Mouse (Mus musculus) heart, adult 2 months (tissue): ENCODE results near the gene Vps13c. TPM values are rescaled to one million over a fixed set of nuclear protein-coding genes. Genes with fewer than 3 reads are reported as not detected.

Experiments used
- DNase-seq, 2 experiments: peaks; one replicate each; pipeline ENCODE4 v3.0.0; 2021
- H3K27ac ChIP-seq: fragments of 200-600 bp; 2 replicates; pipeline ENCODE4 v1.8.1; 2022
- H3K27me3 ChIP-seq: fragments of 200-500 bp; 2 replicates; pipeline ENCODE4 v1.6.1; 2012; ENCODE audit warnings: mild to moderate bottlenecking, low read length, inconsistent platforms, mixed read lengths; ENCODE audit not compliant: control insufficient read depth, insufficient read depth
- H3K36me3 ChIP-seq: fragments of 200-500 bp; 2 replicates; pipeline ENCODE4 v1.6.1; 2012; ENCODE audit warnings: low read length, inconsistent platforms; ENCODE audit not compliant: control insufficient read depth, insufficient read depth
- H3K4me1 ChIP-seq: fragments of 200-500 bp; 2 replicates; pipeline ENCODE4 v1.6.1; 2011; ENCODE audit warnings: low read length; ENCODE audit not compliant: control insufficient read depth, insufficient read depth
- H3K4me3 ChIP-seq: fragments of 200-600 bp; 2 replicates; pipeline ENCODE4 v1.8.1; 2022
- H3K79me2 ChIP-seq: fragments of 200-500 bp; replicated peaks from 2 replicates; pipeline ENCODE4 v1.6.1; 2012; ENCODE audit warnings: mild to moderate bottlenecking, inconsistent platforms, low read length, moderate library complexity, mixed read lengths; ENCODE audit not compliant: control insufficient read depth, insufficient read depth
- H3K9ac ChIP-seq: fragments of 200-500 bp; 2 replicates; pipeline ENCODE4 v1.6.1; 2012; ENCODE audit warnings: low read depth, mild to moderate bottlenecking, control low read depth, inconsistent platforms, low read length, mixed read lengths
- CTCF ChIP-seq: fragments of 200-600 bp; IDR thresholded peaks from 2 replicates; pipeline ENCODE4 v1.8.1; 2022; ENCODE audit warnings: antibody characterized with exemption, mild to moderate bottlenecking, moderate library complexity
- EP300 ChIP-seq: fragments of 200-500 bp; IDR thresholded peaks from 2 replicates; pipeline ENCODE4 v1.6.1; 2011; ENCODE audit warnings: low read depth, low read length, control low read depth; ENCODE audit not compliant: insufficient read depth
- POLR2A ChIP-seq: fragments of 200-500 bp; IDR thresholded peaks from 2 replicates; pipeline ENCODE4 v1.6.1; 2011; ENCODE audit warnings: mild to moderate bottlenecking, low read depth, low read length, control low read depth; ENCODE audit not compliant: insufficient read depth
- WGBS: fragments of 180-500 bp; shearing (Covaris S2); methylation state at CpG from one replicate; pipeline ENCODE4 v1.1.7; 2018; 5-methylcytosine and 5-hydroxymethylcytosine counted together
- intact Hi-C: fragments of 180-260 bp; cut with DNase I; formaldehyde crosslinking; loops from one replicate; pipeline ENCODE4 v1.15.1; 2025
- polyA plus RNA-seq: library from polyadenylated mRNA; depleted of rRNA; stranded (reverse); fragments of >200 nt; gene quantifications from 2 replicates; pipeline ENCODE4 v1.2.3, GENCODE M21; 2012
- total RNA-seq, 2 experiments: library from RNA; stranded (reverse); gene quantifications; 2 replicates each; pipeline ENCODE4 v1.2.3; 2021

The Vps13c gene
- total and polyA plus RNA-seq, 3 experiments = 6.5 to 51.1 (median 41.1) TPM

- Histone ChIP-seq H3K79me2 (no peaks in the 10 kb centered on the region), H3K4me3 (no peak overlapping the region), H3K27me3 (no peaks in the 10 kb centered on the region), H3K9ac (no peak overlapping the region), H3K36me3 (no peaks in the 10 kb centered on the region; the same call in none of the 2 replicates), H3K27ac (no peak overlapping the region), H3K4me1 (no peaks in the 10 kb centered on the region)
- WGBS = 89% methylated on average over 7 of the region's 7 CpGs
- DNase-seq = no peak
- no peak for TF ChIP-seq CTCF
- TF ChIP-seq POLR2A = no peak
- TF ChIP-seq EP300 = no peak
- intact Hi-C loops = no loop called here
Measured at GRCm38 (mm10) chr9:67930629-67931028, 90.4 kb downstream of the Vps13c start.

GRCm38 (mm10) chr9:67937286-67937685, 97.1 kb downstream of the Vps13c start:
- H3K36me3 ChIP-seq = peaks cover 2% of the 10 kb centered on the region
- no peak overlapping the region for H3K9ac ChIP-seq
- WGBS = 89% methylated on average over 2 of the region's 2 CpGs
- no peak for DNase-seq
- no peaks in the 10 kb centered on the region for H3K27me3 ChIP-seq
- no peak overlapping the region for H3K4me3 ChIP-seq
- no peak overlapping the region for H3K27ac ChIP-seq
- TF ChIP-seq POLR2A (no peak), EP300 (no peak), CTCF (no peak)
- H3K4me1 ChIP-seq = no peaks in the 10 kb centered on the region
- no peaks in the 10 kb centered on the region for H3K79me2 ChIP-seq
- intact Hi-C loops = no loop called here

- Histone ChIP-seq H3K4me3 (no peak overlapping the region), H3K4me1 (no peaks in the 10 kb centered on the region), H3K9ac (no peak overlapping the region), H3K27me3 (no peaks in the 10 kb centered on the region), H3K36me3 (no peaks in the 10 kb centered on the region), H3K79me2 (no peaks in the 10 kb centered on the region), H3K27ac (no peak overlapping the region)
- 85% methylated on average over 7 of the region's 7 CpGs for WGBS
- DNase-seq = no peak
- intact Hi-C loops = no loop called here
- TF ChIP-seq POLR2A (no peak), CTCF (no peak), EP300 (no peak)
Measured at GRCm38 (mm10) chr9:67955466-67956010, 115.3 kb downstream of the Vps13c start.

- Histone ChIP-seq H3K79me2 (no peaks in the 10 kb centered on the region), H3K4me3 (no peak overlapping the region), H3K9ac (no peak overlapping the region), H3K27ac (no peak overlapping the region), H3K4me1 (no peaks in the 10 kb centered on the region), H3K36me3 (no peaks in the 10 kb centered on the region), H3K27me3 (no peaks in the 10 kb centered on the region)
- intact Hi-C loops = no loop called here
- no peak for DNase-seq
- 97% methylated on average over 5 of the region's 5 CpGs for WGBS
- no peak for TF ChIP-seq EP300
- no peak for TF ChIP-seq CTCF
- no peak for TF ChIP-seq POLR2A
Measured at GRCm38 (mm10) chr9:67961953-67962352, 121.8 kb downstream of the Vps13c start.

GRCm38 (mm10) chr9:67965889-67966288, 125.7 kb downstream of the Vps13c start:
- no peak for TF ChIP-seq POLR2A
- no peak for TF ChIP-seq EP300
- TF ChIP-seq CTCF = no peak
- no peak overlapping the region for H3K9ac ChIP-seq
- no peak overlapping the region for H3K27ac ChIP-seq
- 85% methylated on average over 14 of the region's 14 CpGs for WGBS
- no peaks in the 10 kb centered on the region for H3K79me2 ChIP-seq
- H3K27me3 ChIP-seq = no peaks in the 10 kb centered on the region
- intact Hi-C loops = no loop called here
- H3K4me1 ChIP-seq = no peaks in the 10 kb centered on the region
- no peak overlapping the region for H3K4me3 ChIP-seq
- H3K36me3 ChIP-seq = no peaks in the 10 kb centered on the region
- no peak for DNase-seq

DNA sequence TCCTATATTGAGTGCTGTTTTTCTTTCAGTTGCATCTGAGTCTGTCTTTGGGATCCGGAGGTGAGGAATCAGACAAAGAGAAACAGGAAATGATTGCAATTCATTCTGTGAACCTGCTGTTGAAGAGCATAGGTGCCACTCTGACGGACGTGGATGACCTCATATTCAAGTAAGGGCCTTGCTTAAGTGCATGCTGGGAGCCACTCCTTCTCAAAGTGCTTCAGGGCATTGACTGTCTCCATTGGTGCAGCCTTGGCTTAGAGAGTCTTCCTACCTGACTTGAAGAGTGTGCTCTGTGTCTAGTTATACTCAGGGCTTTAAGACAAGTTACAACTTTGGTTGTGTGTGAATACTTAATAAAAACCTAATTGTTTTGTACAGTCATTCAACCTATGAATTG, 126.8 kb downstream of the Vps13c start:
- Histone ChIP-seq H3K79me2 (no peaks in the 10 kb centered on the region), H3K27me3 (no peaks in the 10 kb centered on the region), H3K36me3 (no peaks in the 10 kb centered on the region), H3K27ac (no peak overlapping the region), H3K4me3 (no peak overlapping the region), H3K4me1 (no peaks in the 10 kb centered on the region), H3K9ac (no peak overlapping the region)
- intact Hi-C loops = no loop called here
- WGBS = 62% methylated on average over 3 of the region's 3 CpGs
- TF ChIP-seq CTCF = no peak
- no peak for TF ChIP-seq EP300
- TF ChIP-seq POLR2A = no peak
- no peak for DNase-seq
